Mouse (Mus musculus) myocyte (in vitro differentiated cells): Measurements from ENCODE around the gene Ch25h. TPM values are rescaled to one million over a fixed set of nuclear protein-coding genes. Genes with fewer than 3 reads are reported as not detected.

Experiments
- H3K27me3 ChIP-seq: one replicate; pipeline ENCODE4 v1.6.1; 2011; ENCODE audit not compliant: control insufficient read depth, insufficient read depth, insufficient read length
- H3K36me3 ChIP-seq: one replicate; pipeline ENCODE4 v1.6.1; 2011; ENCODE audit not compliant: control insufficient read depth, insufficient read depth
- H3K4me2 ChIP-seq: one replicate; pipeline ENCODE4 v1.6.1; 2011; ENCODE audit warnings: low read depth, control low read depth
- H3K4me3 ChIP-seq: one replicate; pipeline ENCODE4 v1.5.1; 2011; ENCODE audit warnings: mild to moderate bottlenecking, control low read depth, moderate library complexity
- H3K79me2 ChIP-seq: one replicate; pipeline ENCODE4 v1.6.1; 2011; ENCODE audit not compliant: control insufficient read depth, insufficient read depth
- H3ac ChIP-seq: one replicate; pipeline ENCODE4 v1.6.1; 2011; ENCODE audit not compliant: control insufficient read depth, insufficient read length
- CEBPB ChIP-seq: IDR thresholded peaks from 2 replicates; pipeline ENCODE4 v1.6.1; 2011; ENCODE audit warnings: mild to moderate bottlenecking, moderate library complexity; ENCODE audit not compliant: poor library complexity, insufficient read depth, severe bottlenecking
- E2F4 ChIP-seq: IDR thresholded peaks from one replicate; pipeline ENCODE4 v1.6.1; 2011; ENCODE audit warnings: mild to moderate bottlenecking, control low read depth, moderate library complexity; ENCODE audit not compliant: insufficient read depth
- MAX ChIP-seq: IDR thresholded peaks from one replicate; pipeline ENCODE4 v1.6.1; 2011; ENCODE audit warnings: low read depth, mild to moderate bottlenecking, control low read depth
- MYOD1 ChIP-seq, 3 experiments: IDR thresholded peaks; one replicate each; pipeline ENCODE4 v1.6.1; 2011; ENCODE audit warnings: control low read depth in 2 of 3, low read depth in 2 of 3, mild to moderate bottlenecking in 2 of 3, moderate library complexity in 1 of 3; ENCODE audit not compliant: insufficient read length in 2 of 3, control insufficient read depth in 1 of 3
- MYOG ChIP-seq, 3 experiments: IDR thresholded peaks; one replicate each; pipeline ENCODE4 v1.6.1; 2011; ENCODE audit warnings: control low read depth in 2 of 3, low read depth in 2 of 3, mild to moderate bottlenecking in 2 of 3; ENCODE audit not compliant: insufficient read length in 2 of 3, control insufficient read depth in 1 of 3, insufficient read depth in 1 of 3
- POLR2A ChIP-seq: IDR thresholded peaks from one replicate; pipeline ENCODE4 v1.6.1; 2011; ENCODE audit warnings: low read depth, mild to moderate bottlenecking, control low read depth, moderate library complexity; ENCODE audit not compliant: insufficient read length
- POLR2AphosphoS2 ChIP-seq: IDR thresholded peaks from one replicate; pipeline ENCODE4 v1.6.1; 2011; ENCODE audit warnings: low read depth, control low read depth; ENCODE audit not compliant: insufficient read length
- REST ChIP-seq: IDR thresholded peaks from one replicate; pipeline ENCODE4 v1.6.1; 2011; ENCODE audit warnings: mild to moderate bottlenecking, control low read depth, moderate library complexity; ENCODE audit not compliant: insufficient read depth, insufficient read length
- SRF ChIP-seq: IDR thresholded peaks from one replicate; pipeline ENCODE4 v1.6.1; 2011; ENCODE audit warnings: low read depth; ENCODE audit not compliant: control insufficient read depth, insufficient read length
- TCF12 ChIP-seq: IDR thresholded peaks from one replicate; pipeline ENCODE4 v1.6.1; 2011; ENCODE audit warnings: mild to moderate bottlenecking, control low read depth; ENCODE audit not compliant: poor library complexity, insufficient read depth, severe bottlenecking
- TCF3 ChIP-seq: IDR thresholded peaks from one replicate; pipeline ENCODE4 v1.6.1; 2011; ENCODE audit warnings: low read depth, control low read depth; ENCODE audit not compliant: insufficient read length
- USF1 ChIP-seq: IDR thresholded peaks from one replicate; pipeline ENCODE4 v1.6.1; 2011; ENCODE audit warnings: low read depth, mild to moderate bottlenecking, control low read depth, moderate library complexity
- polyA plus RNA-seq: library from polyadenylated mRNA; unstranded; fragments of >200 nt; fragmentation: generic; extraction: Trizol; gene quantifications from one replicate; pipeline ENCODE4 v1.2.1, GENCODE M21; 2012; ENCODE audit warnings: missing spikeins

The Ch25h gene
- polyA plus RNA-seq, 1 experiment: 9.9 TPM

GRCm38 (mm10) chr19:34521361-34521760 lies 46.4 kb upstream of the Ch25h start:
- TF ChIP-seq TCF12: no peak
- TF ChIP-seq USF1: no peak
- TF ChIP-seq TCF3: no peak
- no peak for TF ChIP-seq CEBPB
- TF ChIP-seq POLR2A: no peak
- TF ChIP-seq E2F4: no peak
- no peak for TF ChIP-seq MYOG (IDR thresholded peaks at IDR 0.05; ENCODE audit: control insufficient read depth in 1 of 3, insufficient read depth in 1 of 3, insufficient read length in 2 of 3, low read depth in 2 of 3)
- TF ChIP-seq MAX: no peak
- no peak for TF ChIP-seq POLR2AphosphoS2
- no peak for TF ChIP-seq REST
- TF ChIP-seq SRF: no peak
- TF ChIP-seq MYOD1 (IDR thresholded peaks at IDR 0.05; ENCODE audit: control insufficient read depth in 1 of 3, insufficient read length in 2 of 3, low read depth in 2 of 3): no peak
- Histone ChIP-seq H3K4me2 (no peak overlapping the region), H3K27me3 (no peaks in the 10 kb centered on the region), H3K79me2 (no peaks in the 10 kb centered on the region), H3K4me3 (no peak overlapping the region), H3K36me3 (no peaks in the 10 kb centered on the region), H3ac (no peak overlapping the region)

- H3K27me3 ChIP-seq: no peaks in the 10 kb centered on the region
- no peak for TF ChIP-seq E2F4
- TF ChIP-seq SRF: no peak
- TF ChIP-seq TCF12: no peak
- TF ChIP-seq POLR2A: no peak
- no peak for TF ChIP-seq USF1
- no peak for TF ChIP-seq POLR2AphosphoS2
- TF ChIP-seq MYOG (IDR thresholded peaks at IDR 0.05; ENCODE audit: control insufficient read depth in 1 of 3, insufficient read depth in 1 of 3, insufficient read length in 2 of 3, low read depth in 2 of 3): no peak
- no peak for TF ChIP-seq CEBPB
- no peak for TF ChIP-seq REST
- no peak overlapping the region for H3ac ChIP-seq
- no peak overlapping the region for H3K4me3 ChIP-seq
- no peaks in the 10 kb centered on the region for H3K79me2 ChIP-seq
- H3K4me2 ChIP-seq: no peak overlapping the region
- no peaks in the 10 kb centered on the region for H3K36me3 ChIP-seq
Measured at GRCm38 (mm10) chr19:34520051-34520450, 45.1 kb upstream of the Ch25h start.

DNA sequence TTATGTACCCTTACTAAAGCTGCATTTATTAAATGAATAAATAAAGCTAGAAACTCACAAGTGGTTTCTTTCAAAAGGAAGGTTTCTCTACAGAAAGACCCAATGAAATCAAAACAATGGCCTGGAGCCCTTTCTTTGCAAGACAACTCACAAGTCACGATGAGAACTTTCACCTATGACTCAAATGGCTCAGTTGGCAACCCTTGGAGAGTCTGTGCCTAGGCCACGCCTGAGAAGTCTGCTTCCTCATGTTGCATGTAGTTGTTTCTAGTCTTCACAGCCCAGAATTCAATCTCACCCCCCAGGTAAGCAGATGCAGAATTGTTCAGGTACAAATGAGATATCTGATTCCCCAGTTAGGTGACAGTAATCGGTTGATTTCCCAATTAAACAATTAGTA lies 44.7 kb upstream of the Ch25h start:
- no peaks in the 10 kb centered on the region for H3K79me2 ChIP-seq
- H3K4me2 ChIP-seq: no peak overlapping the region
- H3K36me3 ChIP-seq: no peaks in the 10 kb centered on the region
- H3K4me3 ChIP-seq: no peak overlapping the region
- H3ac ChIP-seq: no peak overlapping the region
- TF ChIP-seq CEBPB (no peak), TCF12 (no peak), POLR2AphosphoS2 (no peak), E2F4 (no peak), USF1 (no peak), SRF (no peak), MYOD1 (IDR thresholded peaks at IDR 0.05; ENCODE audit: control insufficient read depth in 1 of 3, insufficient read length in 2 of 3, low read depth in 2 of 3) (no peak)
- no peaks in the 10 kb centered on the region for H3K27me3 ChIP-seq

DNA sequence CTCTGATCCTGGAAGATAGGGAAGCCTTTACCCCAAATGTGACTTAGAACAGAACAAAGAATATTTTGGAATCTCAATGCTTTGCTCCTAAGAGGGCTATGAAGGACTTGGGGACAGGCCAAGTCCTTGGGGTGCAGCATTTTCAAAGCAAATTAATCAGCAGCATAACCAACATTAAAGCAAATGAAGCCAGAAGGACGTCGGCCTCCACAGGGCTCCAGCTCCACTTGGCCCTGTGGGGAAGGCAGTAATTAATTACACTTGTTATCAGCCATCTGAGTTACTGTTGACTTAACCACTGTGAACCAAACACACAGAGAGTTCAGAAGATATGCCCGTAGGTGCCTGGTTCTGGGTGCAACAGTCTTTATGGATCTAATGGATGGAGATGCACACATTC lies 43.8 kb upstream of the Ch25h start:
- H3ac ChIP-seq: no peak overlapping the region
- H3K79me2 ChIP-seq: no peaks in the 10 kb centered on the region
- H3K4me3 ChIP-seq: no peak overlapping the region
- no peaks in the 10 kb centered on the region for H3K36me3 ChIP-seq
- TF ChIP-seq MYOD1 (IDR thresholded peaks at IDR 0.05; ENCODE audit: control insufficient read depth in 1 of 3, insufficient read length in 2 of 3, low read depth in 2 of 3) (no peak), POLR2AphosphoS2 (no peak), POLR2A (no peak), TCF12 (no peak), USF1 (no peak), MYOG (IDR thresholded peaks at IDR 0.05; ENCODE audit: control insufficient read depth in 1 of 3, insufficient read depth in 1 of 3, insufficient read length in 2 of 3, low read depth in 2 of 3) (no peak), E2F4 (no peak), TCF3 (no peak), CEBPB (no peak), SRF (no peak), MAX (no peak)
- H3K4me2 ChIP-seq: no peak overlapping the region
- no peaks in the 10 kb centered on the region for H3K27me3 ChIP-seq

DNA sequence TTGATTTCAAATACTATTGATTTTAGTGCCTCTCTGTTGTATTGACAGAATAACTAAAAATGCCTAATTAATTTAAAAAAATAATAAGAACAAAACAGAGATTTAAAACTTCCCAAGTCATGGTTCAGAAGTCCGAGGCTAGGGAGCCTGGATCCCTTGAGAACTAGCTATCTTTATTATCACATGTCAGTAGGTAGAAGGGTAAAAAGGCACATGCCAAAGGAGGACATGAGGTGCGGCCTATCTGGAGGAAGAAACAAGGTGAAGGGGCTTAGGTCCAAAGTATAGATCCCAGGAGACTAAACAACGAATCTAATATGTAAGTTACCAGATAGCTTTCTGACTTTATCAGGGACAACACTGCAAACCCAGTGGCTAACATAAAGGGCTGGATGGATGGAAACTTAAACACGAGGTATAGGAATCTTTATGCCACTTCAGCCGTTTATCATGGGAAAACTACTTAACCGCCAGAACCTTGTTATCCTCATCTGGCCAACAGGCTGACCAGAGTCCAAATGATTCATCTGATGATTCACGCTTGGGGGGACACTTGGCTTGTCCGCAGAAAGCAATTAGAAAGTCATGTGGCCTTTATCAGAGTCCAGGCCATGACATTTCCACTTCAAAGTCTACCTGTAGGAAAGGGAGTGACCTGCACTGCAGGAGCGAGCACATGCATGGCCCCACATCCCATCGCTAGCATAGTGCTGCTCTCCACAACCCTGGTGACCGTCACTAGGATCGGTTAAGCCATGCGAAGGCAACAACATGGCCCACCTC lies 43.0 kb upstream of the Ch25h start:
- no peak for TF ChIP-seq TCF3
- no peak for TF ChIP-seq MAX
- TF ChIP-seq MYOG (IDR thresholded peaks at IDR 0.05; ENCODE audit: control insufficient read depth in 1 of 3, insufficient read depth in 1 of 3, insufficient read length in 2 of 3, low read depth in 2 of 3): no peak
- peak; percentile 75 for TF ChIP-seq USF1
- no peak for TF ChIP-seq REST
- TF ChIP-seq MYOD1 (IDR thresholded peaks at IDR 0.05; ENCODE audit: control insufficient read depth in 1 of 3, insufficient read length in 2 of 3, low read depth in 2 of 3): no peak
- TF ChIP-seq E2F4: no peak
- TF ChIP-seq SRF: no peak
- TF ChIP-seq POLR2AphosphoS2: no peak

More for the DNA sequence above, 43.0 kb upstream of the Ch25h start:
- peak overlapping the region; percentile 44 for H3K4me2 ChIP-seq
- no peaks in the 10 kb centered on the region for H3K79me2 ChIP-seq
- H3ac ChIP-seq: no peak overlapping the region
- H3K4me3 ChIP-seq: no peak overlapping the region
- no peaks in the 10 kb centered on the region for H3K36me3 ChIP-seq
- no peaks in the 10 kb centered on the region for H3K27me3 ChIP-seq
